Mouse (Mus musculus) liver, adult 2 months (tissue): ENCODE data around the gene Grn.

Source experiments
- CTCF ChIP-seq: fragments of 200-500 bp; IDR thresholded peaks from 2 replicates; pipeline ENCODE4 v1.5.1; 2011; ENCODE audit warnings: low read depth, low read length, control low read depth
- POLR2A ChIP-seq: fragments of 200-500 bp; IDR thresholded peaks from 2 replicates; pipeline ENCODE4 v1.6.1; 2011; ENCODE audit warnings: low read length, control low read depth; ENCODE audit not compliant: insufficient read depth; ENCODE audit errors: extremely low read depth

- TF ChIP-seq CTCF (no peak), POLR2A (no peak)
Observed at GRCm38 (mm10) chr11:102415034-102415802, 14.9 kb upstream of the Grn start.
